Mouse (Mus musculus): ENCODE data around the gene Scamp4. TPM values are rescaled to one million over a fixed set of nuclear protein-coding genes. Genes with fewer than 3 reads are reported as not detected.
A peak's percentile ranks its signal among the peaks of the same experiment; 100 is the strongest.
"Not testable (repeated sequence)": the region's sequence is repeated elsewhere in the genome, so short reads cannot be mapped to it uniquely, and the experiment has no call there.

The Scamp4 gene
- total RNA-seq, 4 experiments from 2014 or later, result 38.8 to 46.5 (median 43.1) TPM

- peak in 1 of 2 experiments; percentile 47 for DNase-seq (ENCODE audit: low spot score in 2 of 2)
These were observed 24.4 kb upstream of the Scamp4 start for GRCm38 (mm10) chr10:80578131-80578750.

GRCm38 (mm10) chr10:80578911-80579310 is 23.8 kb upstream of the Scamp4 start:
- DNase-seq (ENCODE audit: low spot score in 2 of 2), result peak in 1 of 2 experiments; percentile 58

- no peak for DNase-seq (ENCODE audit: low spot score in 2 of 2)
These were observed 19.6 kb upstream of the Scamp4 start for GRCm38 (mm10) chr10:80583047-80583446.

DNA sequence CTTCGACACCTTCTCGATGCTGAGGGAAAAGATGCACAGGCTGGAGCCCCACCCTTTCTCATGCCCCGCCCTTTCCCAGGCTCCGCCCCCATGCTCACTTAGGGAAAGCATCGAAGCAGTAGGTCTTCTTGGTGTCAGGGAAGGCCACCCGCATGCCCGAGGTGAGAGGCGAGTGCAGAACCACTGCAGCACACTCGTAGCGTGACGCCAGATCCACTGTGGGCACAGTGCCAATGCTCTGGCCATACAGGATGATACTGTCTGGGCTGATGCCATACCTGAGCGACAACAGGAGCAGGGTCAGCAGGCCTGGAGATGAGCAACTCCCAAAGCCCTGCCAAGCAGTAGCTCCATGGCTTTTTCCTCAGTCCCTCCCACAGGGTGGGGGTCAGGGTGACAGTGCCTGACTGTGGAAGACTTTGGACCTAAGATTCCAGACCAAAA is 18.6 kb upstream of the Scamp4 start:
- DNase-seq (ENCODE audit: low spot score in 2 of 2), result no peak

DNA sequence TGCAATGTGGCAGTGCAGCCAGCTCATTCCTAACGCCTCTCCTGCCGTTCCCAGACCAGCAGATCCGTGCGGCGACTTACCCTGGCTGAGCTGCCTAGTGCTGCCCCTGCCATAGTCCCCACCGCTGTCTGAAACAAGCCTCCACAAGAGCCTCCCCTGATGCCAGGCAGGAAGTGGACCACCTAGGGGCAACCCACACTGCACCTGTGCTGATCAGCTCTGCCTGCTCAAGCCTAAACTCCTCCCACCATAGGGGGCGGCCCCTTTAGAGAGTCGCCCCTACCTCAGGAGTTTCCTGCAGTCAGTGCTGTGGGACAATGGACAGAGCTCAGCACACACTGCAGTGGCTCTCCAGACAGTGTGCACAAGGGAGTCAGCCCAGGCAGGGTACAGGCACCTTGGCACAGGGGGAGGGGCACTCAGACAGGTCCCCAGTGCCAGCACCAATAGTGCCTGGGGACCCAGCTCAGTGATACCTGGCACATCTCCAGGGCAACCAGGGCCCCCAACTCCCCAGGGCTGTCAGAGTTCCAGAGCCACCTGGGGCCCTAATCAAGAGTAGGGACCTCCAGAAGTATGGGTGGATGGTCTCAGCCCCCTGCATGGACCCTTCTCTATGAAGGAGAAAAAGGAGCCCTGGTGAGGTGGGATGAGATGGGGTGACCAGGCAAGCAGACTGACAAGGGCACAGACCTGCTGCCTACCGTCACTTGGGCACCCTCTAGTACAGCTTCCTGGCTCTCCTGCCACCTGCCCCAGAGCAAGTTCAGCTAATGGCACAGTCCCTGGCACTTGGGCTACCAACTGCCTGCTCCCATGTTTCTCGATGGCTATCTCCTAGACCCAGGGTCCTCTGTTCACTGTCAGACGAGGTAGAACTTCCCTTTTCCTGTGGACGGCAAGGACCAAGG is 17.8 kb upstream of the Scamp4 start:
- DNase-seq (ENCODE audit: low spot score in 2 of 2), result no peak

DNA sequence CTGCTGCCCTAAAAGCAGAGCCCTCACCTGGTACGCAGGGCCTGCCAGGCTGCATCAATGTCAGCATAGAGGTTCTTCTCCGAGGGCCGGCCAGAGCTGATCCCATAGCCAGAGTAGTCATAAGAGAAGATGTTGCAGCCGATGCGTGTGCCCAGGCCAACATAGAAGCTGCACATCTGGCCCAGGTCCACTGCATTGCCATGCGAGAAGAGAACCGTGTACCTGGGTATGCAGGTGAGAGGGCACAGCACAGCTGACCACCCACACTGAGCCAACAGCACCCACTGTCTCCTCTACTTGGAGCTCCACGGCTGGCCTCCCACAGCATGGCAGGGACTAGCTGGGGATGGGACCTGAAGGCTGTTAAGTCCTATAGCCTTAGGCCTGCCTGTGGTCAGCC is 17.1 kb upstream of the Scamp4 start:
- no peak for DNase-seq (ENCODE audit: low spot score in 2 of 2)

DNA sequence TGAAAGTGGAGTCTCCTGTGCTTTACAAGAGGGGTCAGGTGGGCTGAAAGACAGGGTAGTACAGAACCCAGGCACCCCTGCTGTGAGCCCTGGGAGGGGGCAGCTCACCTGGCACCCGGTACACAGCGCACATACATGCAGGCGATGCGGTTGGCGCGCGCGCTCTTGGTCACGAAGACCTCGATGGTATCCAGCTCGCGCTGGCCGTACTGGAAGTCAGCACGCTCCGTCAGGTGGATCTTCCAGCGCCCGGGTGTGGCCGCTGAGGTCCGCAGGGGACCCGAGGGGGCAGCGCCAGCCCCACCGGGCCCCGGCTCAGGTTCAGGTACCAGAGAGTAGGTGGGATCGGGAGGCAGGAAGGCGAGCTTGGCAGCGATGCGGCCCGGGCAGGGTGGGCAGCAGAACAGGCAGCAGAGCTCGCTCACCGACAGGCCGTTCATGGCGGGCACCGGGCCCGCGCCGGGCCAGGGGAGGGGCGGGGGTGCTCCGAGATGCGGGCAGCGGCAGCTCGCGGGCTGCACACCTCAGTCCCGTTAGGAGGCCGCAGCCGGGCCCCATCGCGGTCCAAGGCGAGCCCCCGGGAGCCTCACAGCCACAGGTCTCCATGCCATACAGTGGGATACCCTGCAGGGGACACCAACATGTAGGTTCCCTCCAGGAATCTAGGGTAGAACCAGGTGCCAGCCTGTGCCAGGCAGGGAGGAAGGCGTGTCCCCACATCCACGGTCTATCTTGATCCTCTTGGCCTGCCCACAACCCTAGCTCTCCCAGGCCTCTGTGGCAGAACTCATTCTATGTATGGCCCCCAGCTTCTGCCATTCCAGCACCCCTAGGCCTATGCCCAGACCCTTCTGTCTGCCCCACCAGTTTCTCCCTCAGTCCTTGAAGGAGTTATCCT is 16.0 kb upstream of the Scamp4 start:
- DNase-seq (ENCODE audit: low spot score in 2 of 2), result no peak

DNA sequence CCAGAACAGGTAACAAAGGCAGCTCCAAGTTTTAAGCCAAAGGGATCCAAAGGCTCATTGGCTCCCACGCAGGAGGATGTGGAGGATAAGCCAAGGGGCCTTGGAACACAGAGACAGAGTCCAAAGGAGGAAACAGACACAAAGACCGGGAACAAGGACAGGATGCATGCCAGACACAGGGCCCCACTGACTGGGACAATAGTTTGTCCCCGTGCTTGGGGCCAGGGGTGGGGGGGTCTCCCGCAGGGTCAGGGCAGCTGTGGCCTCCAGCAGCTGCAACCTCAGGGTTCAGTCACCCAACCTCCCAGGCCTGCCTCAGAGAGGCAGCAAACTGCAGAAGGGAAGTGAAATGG is 15.4 kb upstream of the Scamp4 start:
- DNase-seq (ENCODE audit: low spot score in 2 of 2), result no peak

- DNase-seq (ENCODE audit: low spot score in 2 of 2), result peak in 1 of 2 experiments; percentile 50
These were observed 13.4 kb upstream of the Scamp4 start for GRCm38 (mm10) chr10:80589127-80589878.

DNA sequence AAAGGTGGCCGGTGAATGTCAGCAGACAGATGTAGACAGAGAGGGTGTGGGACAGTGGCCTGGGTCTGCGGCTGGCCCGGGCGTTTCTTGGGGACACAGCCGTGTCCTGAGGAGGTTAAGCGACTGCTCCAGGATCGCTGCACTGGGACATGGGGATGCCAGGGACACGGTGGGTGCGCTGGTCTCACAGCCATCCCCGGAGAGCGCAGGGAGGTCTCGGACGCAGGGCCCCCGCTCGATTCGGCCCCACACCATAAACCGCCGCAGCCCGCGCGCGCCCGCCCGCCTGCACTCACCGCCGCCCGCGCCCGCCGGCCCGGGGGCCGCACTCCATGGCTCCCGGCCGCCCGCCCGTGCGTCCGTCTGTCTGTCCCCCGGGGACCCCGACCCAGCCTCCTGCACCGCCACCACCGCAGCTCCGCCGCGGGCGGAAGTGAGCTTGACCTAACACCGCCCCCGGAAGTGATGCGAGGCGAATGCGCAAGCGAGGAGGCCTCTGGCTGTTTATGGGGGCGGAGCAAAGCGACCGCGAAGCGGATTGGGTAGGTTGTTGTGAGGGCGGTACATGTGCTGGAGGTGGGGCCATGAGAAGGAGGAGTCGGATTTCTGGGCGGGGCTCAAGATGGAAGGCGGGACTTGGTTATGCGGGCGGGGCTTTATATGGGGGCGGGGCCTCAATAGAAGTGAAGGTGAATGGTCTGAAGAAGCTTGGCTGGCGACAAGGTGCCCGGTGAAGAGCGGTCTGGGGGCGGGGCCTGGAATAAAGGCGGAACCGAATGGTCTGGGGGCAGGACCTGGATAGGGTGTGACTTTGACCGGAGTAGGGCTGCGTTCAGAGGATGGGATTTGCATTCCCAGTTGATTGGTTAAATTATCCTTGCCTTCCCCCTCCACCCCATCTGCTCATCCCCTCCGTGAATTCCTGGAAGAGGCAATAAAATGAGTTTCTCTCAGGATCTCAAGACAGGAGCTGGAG is 12.5 kb upstream of the Scamp4 start, which contains the start of gene Abhd17a:
Gene Abhd17a (minus strand): TSS at position 463 of the 976 bp plus-strand sequence.
- peak; percentile 74 to 95 for DNase-seq (ENCODE audit: low spot score in 2 of 2)

GRCm38 (mm10) chr10:80596318-80596717 is 6.4 kb upstream of the Scamp4 start:
- no peak for DNase-seq (ENCODE audit: low spot score in 2 of 2)

DNA sequence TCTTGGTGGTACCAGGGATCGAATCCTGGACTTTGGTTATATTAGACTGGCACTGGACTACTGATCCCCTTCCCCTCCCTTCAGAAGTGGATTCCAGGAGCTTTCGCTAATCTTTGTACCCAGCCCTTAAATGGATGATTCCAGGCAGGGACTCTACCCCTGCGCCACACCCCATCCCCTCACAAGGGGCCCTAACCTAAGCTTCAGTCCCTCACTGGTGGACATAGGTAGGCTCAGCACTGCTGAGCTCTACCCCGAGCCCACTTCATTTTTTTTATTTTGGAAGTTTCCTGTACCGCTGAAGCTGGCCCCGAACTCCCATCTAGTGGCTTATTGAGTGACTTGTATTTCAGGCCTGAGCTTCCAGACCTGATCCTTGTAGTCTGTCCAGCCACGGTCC is 692 bp downstream of the Scamp4 start:
- no peak for DNase-seq (ENCODE audit: low spot score in 2 of 2)

DNA sequence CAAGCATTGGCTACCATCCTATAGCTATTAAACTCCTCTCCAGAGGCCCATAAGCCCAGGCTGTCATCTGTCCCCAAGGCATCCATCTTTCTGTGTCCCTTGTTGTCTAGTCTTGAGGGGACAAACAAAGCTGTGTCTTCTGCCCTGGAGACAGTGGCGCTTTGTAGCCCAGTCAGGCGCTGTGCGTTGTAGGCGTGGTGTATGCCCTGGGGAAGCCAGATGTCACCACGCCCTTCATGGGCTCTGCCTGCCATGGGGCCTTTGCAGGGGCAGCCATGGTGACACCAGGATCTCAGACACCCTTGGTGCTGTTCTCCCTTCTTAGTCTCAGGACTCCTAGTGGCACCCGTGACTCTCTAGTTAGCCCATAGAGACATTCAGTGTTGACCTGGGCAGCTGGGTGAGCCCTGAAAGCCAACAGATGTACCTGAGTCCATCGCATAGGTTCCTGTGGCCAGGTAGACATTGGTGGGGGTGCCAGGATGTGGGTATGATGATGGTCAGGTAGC is 1.4 kb downstream of the Scamp4 start:
- DNase-seq (ENCODE audit: low spot score in 2 of 2), result no peak

DNA sequence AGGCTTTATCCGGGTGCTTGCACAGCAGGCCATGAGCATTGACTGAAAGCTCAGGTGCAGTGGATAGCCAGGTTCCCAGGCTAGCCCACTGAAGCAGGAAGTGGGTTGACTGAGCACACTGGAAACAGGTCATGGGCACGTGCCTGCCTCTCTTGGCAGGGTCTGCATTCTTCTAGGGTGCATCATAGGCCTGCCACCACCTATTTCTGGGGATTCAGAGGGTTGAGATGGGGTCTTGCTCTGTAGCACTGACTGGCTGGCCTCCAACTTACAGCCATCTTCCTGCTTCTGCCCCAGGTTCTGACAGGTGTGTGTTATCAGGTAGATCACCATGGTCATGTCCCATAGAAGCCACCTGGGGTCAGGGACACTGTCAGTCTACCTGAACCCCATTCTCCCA is 2.3 kb downstream of the Scamp4 start:
- no peak for DNase-seq (ENCODE audit: low spot score in 2 of 2)

GRCm38 (mm10) chr10:80605721-80606120 is 3.0 kb downstream of the Scamp4 start, which contains the start of gene Gm49322:
Gm49322 (plus strand) TSS chr10:80606021.
- DNase-seq (ENCODE audit: low spot score in 2 of 2), result not testable (repeated sequence)

DNA sequence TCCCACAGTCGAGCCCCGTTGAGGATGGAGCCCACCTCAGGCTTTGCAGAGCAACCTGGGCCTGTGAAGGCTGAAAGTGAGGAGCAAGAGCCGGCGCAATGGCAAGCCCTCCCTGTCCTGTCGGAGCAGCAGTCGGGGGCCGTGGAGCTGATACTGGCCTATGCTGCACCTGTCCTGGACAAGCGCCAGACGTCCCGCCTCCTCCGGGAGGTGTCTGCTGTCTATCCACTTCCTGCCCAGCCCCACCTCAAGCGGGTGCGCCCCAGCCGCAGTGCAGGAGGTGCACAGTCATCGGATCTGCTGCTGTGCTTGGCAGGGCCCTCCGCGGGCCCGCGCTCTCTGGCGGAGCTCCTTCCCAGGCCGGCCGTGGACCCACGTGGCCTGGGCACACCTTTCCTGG is 3.6 kb downstream of the Scamp4 start:
- DNase-seq (ENCODE audit: low spot score in 2 of 2), result no peak

DNA sequence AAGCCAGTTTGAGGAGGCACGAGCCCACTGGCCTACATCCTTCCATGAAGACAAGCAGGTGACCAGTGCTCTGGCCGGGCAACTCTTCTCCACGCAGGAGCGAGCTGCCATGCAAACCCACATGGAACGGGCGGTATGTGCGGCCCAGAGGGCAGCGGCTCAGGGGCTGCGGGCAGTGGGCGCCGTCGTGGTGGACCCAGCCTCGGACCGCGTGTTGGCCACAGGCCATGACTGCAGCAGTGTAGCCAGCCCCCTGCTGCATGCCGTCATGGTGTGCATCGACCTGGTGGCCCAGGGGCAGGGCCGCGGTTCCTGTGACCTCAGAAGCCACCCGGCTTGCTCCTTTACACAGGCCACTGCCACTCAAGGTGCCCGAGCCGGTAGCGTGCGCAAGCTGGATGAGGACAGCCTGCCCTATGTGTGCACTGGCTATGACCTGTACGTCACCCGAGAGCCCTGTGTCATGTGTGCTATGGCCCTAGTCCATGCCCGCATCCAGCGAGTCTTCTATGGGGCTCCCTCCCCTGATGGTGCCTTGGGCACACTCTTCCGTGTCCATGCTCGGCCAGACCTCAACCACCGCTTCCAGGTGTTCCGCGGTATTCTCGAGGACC is 4.2 kb downstream of the Scamp4 start:
- no peak for DNase-seq (ENCODE audit: low spot score in 2 of 2)

DNA sequence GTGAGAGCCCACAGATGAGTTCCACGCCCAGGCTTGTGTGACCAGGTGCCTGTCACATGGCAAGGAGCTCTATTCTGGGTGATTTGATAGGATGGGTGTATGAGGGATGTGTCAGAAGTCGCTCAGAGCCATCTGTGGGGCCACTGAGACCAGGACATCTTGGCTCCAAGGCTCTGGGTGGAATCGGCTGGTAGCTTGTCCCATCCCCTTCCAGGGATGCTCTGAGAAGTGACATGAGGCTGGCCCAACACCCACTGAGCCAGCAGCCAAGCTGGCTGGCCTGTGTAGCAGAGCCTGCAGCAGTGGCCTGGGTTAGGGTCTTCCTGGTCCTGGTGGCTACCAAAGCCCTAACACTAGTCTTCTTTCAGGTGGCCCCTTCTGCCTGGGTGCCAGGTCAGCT is 5.8 kb downstream of the Scamp4 start:
- no peak for DNase-seq (ENCODE audit: low spot score in 2 of 2)
